ENCODE assay signal across 9 mouse cellular contexts in the genomic region with DNA sequence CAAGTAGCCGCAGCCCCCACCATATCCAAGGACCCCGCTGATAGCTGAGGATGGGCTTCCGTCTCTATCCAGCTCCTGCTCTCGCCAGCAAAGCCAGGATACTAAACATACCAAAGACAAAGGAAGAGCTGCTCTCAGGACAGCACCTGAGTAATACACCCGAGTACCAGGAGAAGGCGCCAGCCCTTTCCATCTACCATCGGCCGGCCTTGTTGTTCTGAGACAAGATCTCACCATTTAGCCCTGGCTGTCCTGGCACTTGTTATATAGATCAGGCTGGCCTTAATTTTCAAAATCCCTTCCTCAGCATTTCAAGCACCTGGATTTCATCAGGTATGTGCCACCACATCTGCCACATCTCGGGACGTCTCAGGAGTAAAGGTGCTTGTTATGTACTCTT.
"Had no signal": no experiment of that assay in that cellular context is flagged by ENCODE, and none has a peak within 500 bp of the region (broad histone marks: within the 10 kb centered on the region; RNA-seq: fewer than 3 reads in every experiment).

No protein-coding gene starts in this region.

- H3K27ac ChIP-seq: kidney, postnatal 0 days; liver, embryonic 15.5 days; midbrain, embryonic 10.5 days; neural tube, embryonic 12.5 days had no signal

- DNase-seq: left cerebral cortex, postnatal 4 days; spleen, adult 18-20 months; thymus, adult 18-20 months had no signal

- H3K4me3 ChIP-seq: liver, embryonic 15.5 days; midbrain, embryonic 10.5 days; neural tube, embryonic 12.5 days had no signal

- H3K4me1 ChIP-seq: midbrain, embryonic 10.5 days had no signal

- H3K9me3 ChIP-seq: liver, embryonic 15.5 days; midbrain, embryonic 10.5 days; neural tube, embryonic 12.5 days had no signal

- H3K9ac ChIP-seq: liver, embryonic 15.5 days; lung, embryonic 14.5 days; neural tube, embryonic 12.5 days had no signal

- H3K4me2 ChIP-seq: liver, embryonic 11.5 days; liver, embryonic 15.5 days; lung, embryonic 14.5 days; neural tube, embryonic 12.5 days had no signal

- H3K27me3 ChIP-seq: liver, embryonic 15.5 days; neural tube, embryonic 12.5 days had no signal
